Mouse (Mus musculus) myocyte (in vitro differentiated cells): ENCODE results near the gene Fam169a.

Source experiments
- MAX ChIP-seq: IDR thresholded peaks from one replicate; pipeline ENCODE4 v1.6.1; 2011; ENCODE audit warnings: low read depth, mild to moderate bottlenecking, control low read depth
- MYOD1 ChIP-seq, 3 experiments: IDR thresholded peaks; one replicate each; pipeline ENCODE4 v1.6.1; 2011; ENCODE audit warnings: control low read depth in 2 of 3, low read depth in 2 of 3, mild to moderate bottlenecking in 2 of 3, moderate library complexity in 1 of 3; ENCODE audit not compliant: insufficient read length in 2 of 3, control insufficient read depth in 1 of 3
- POLR2A ChIP-seq: IDR thresholded peaks from one replicate; pipeline ENCODE4 v1.6.1; 2011; ENCODE audit warnings: low read depth, mild to moderate bottlenecking, control low read depth, moderate library complexity; ENCODE audit not compliant: insufficient read length
- SRF ChIP-seq: IDR thresholded peaks from one replicate; pipeline ENCODE4 v1.6.1; 2011; ENCODE audit warnings: low read depth; ENCODE audit not compliant: control insufficient read depth, insufficient read length
- TCF12 ChIP-seq: IDR thresholded peaks from one replicate; pipeline ENCODE4 v1.6.1; 2011; ENCODE audit warnings: mild to moderate bottlenecking, control low read depth; ENCODE audit not compliant: poor library complexity, insufficient read depth, severe bottlenecking

DNA sequence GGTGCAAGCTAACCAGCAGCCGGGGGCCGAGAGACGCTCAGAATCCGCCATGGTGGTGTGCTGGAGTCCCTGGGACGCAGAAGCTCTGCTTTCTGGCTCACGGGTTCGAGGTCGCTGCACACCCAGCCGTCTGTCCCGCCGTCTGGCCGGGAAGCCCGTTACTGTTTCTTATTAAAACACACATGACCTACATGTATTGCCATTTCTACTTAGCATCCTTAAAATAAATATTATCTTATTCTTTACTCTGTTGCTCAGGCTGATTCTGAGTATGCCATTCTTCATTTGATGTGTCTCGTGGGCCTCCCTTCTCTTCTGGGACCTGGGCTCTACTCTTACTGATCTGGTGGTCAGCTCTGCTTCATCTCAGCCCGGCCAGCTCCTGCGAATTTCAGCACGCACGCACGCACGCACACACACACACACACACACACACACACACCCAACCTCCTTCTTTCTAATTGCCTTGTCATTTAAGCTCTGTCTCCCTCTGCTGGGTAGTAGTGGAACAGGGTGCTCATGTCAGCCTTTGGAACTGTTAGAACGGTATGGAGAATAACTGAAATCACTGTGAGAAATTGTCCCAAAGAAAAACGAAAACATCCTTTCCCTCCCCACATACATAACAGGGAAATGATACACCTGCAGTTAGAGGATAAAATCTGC is 32.2 kb downstream of the Fam169a start, which contains the start of gene Gm6169:
- TF ChIP-seq POLR2A: no peak
- TF ChIP-seq MAX: no peak
- TF ChIP-seq TCF12: no peak
- TF ChIP-seq MYOD1 (IDR thresholded peaks at IDR 0.05; ENCODE audit: control insufficient read depth in 1 of 3, insufficient read length in 2 of 3, low read depth in 2 of 3): no peak
- no peak for TF ChIP-seq SRF
